ENCODE assay signal across 9 mouse cellular contexts in the genomic region with DNA sequence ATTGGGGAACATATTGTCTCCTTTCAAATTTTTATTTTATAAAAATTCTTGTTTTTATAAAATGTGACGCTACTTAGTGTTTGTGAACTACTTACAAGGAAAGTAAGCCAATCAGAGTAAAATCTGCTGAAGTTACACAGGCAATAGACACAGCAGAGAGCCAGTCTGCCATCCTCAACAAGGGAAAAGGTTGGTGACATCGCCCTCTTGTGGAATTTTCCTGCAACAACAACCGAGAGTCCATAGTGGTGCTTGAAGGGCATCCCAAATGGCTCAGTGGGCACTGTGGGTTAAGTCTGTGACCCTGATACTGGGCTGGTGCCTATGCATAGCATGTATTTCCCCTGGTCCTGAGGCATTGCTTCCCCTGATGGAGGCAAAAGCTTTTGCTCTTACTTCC. TPM values are rescaled to one million over a fixed set of nuclear protein-coding genes. Genes with fewer than 3 reads are reported as not detected.
DNase-seq lines count a peak whose midpoint lies in the region; TF ChIP-seq lines count a peak whose summit lies in the region.
"Had no signal": no experiment of that assay in that cellular context is flagged by ENCODE, and none has a peak within 500 bp of the region (broad histone marks: within the 10 kb centered on the region; RNA-seq: fewer than 3 reads in every experiment).

No protein-coding gene starts in this region.

- H3K36me3 ChIP-seq in C2C12 (ENCODE audit: control insufficient read depth, insufficient read depth), result no peaks in the 10 kb centered on the region

- H3K4me3 ChIP-seq in C2C12 (ENCODE audit: insufficient read depth, poor library complexity, severe bottlenecking), result no peak overlapping the region
- H3K4me3 ChIP-seq in lung, adult 2 months (replicated peaks; ENCODE audit: extremely low read depth, low read depth, low read length), result no peak overlapping the region

- H3K79me2 ChIP-seq in C2C12 (ENCODE audit: control insufficient read depth, insufficient read depth), result peaks cover 13% of the 10 kb centered on the region

- 2% methylated on average over 3 of the region's 3 CpGs for WGBS in lung, adult 2 months

- H3K4me1 ChIP-seq in lung, adult 2 months (ENCODE audit: control insufficient read depth, insufficient read depth, low read length), result peaks cover 2% of the 10 kb centered on the region; the same call in 1 of the 2 replicates

- DNase-seq in R1 (ENCODE audit: low read depth, low spot score), result peak; percentile 77
- peak; percentile 80 to 88 for DNase-seq in cerebellum, postnatal 36 days
- peak; percentile 83 for DNase-seq in gastrocnemius, postnatal 10 days
- DNase-seq in kidney, postnatal 36 days, result peak; percentile 90 to 92
- peak; percentile 79 for DNase-seq in lung, adult 2 months
- DNase-seq in right cerebral cortex, adult 2 months (ENCODE audit: low spot score in 2 of 2), result peak; percentile 93 to 96
- peak; percentile 49 for DNase-seq in urinary bladder, postnatal 10 days (ENCODE audit: low spot score)

- TF ChIP-seq CTCF in C2C12 (IDR thresholded peaks at IDR 0.05; ENCODE audit: control insufficient read depth, insufficient read depth, insufficient read length), result peak; percentile 84
- TF ChIP-seq CTCF in lung, adult 2 months (IDR thresholded peaks at IDR 0.05; ENCODE audit: insufficient read depth, low read length), result peak; percentile 73

- peaks cover 3% of the 10 kb centered on the region for H3K79me3 ChIP-seq in C2C12 (ENCODE audit: low read depth)

- H3K27me3 ChIP-seq in C2C12 (ENCODE audit: control insufficient read depth, insufficient read depth, insufficient read length), result no peaks in the 10 kb centered on the region

- no peak for TF ChIP-seq POLR2A in lung, adult 2 months (IDR thresholded peaks at IDR 0.05; ENCODE audit: borderline replicate concordance, extremely low read depth, low read depth, low read length)

- no peak overlapping the region for H3ac ChIP-seq in C2C12 (ENCODE audit: control insufficient read depth, insufficient read length, low read depth)

TF ChIP-seq in C2C12, 6 proteins besides CTCF, POLR2A, EP300 and RAD21:
- TF ChIP-seq MYOG (IDR thresholded peaks at IDR 0.05; ENCODE audit: control insufficient read depth, extremely low read depth, insufficient read length) (no peak), USF1 (IDR thresholded peaks at IDR 0.05; ENCODE audit: low read depth) (no peak), MAX (IDR thresholded peaks at IDR 0.05) (no peak), CEBPB (IDR thresholded peaks at IDR 0.05; ENCODE audit: low read depth) (no peak), MYOD1 (IDR thresholded peaks at IDR 0.05; ENCODE audit: control insufficient read depth, insufficient read length, low read depth) (no peak), FOSL1 (IDR thresholded peaks at IDR 0.05; ENCODE audit: insufficient read depth, low read length, poor library complexity, severe bottlenecking) (no peak)

RNA-seq across cellular contexts. Expression of a gene that starts 3.3 kb away (rescaled TPM):
- polyA plus RNA-seq in C2C12 (2012; fragmentation: generic; extraction: Trizol), result 7.1 TPM
- 1 to 10 TPM; 6.6 to 7.1 TPM for total RNA-seq in gastrocnemius, postnatal 10 days (2021)
- 5.0 and 7.5 TPM in 2 replicates for polyA plus RNA-seq in lung, adult 2 months (2012; rRNA removed)

RNA-seq across cellular contexts. Expression of a gene that starts 9.5 kb away (rescaled TPM):
- not detected for polyA plus RNA-seq in C2C12 (2012; fragmentation: generic; extraction: Trizol)
- total RNA-seq in gastrocnemius, postnatal 10 days (2021), result not detected
- polyA plus RNA-seq in lung, adult 2 months (2012; rRNA removed), result not detected in 2 replicates
- polyA plus RNA-seq: macrophage had no signal

RNA-seq across cellular contexts. Expression of a gene that starts 28.5 kb away (rescaled TPM):
- polyA plus RNA-seq in C2C12 (2012; fragmentation: generic; extraction: Trizol), result 44.4 TPM
- total RNA-seq in gastrocnemius, postnatal 10 days (2021), result 10 to 100 TPM; 48.1 to 59.8 TPM
- 21.9 and 27.8 TPM in 2 replicates for polyA plus RNA-seq in lung, adult 2 months (2012; rRNA removed)

RNA-seq across cellular contexts. Expression of a gene that starts 33.9 kb away (rescaled TPM):
- 0.05 TPM for polyA plus RNA-seq in C2C12 (2012; fragmentation: generic; extraction: Trizol)
- total RNA-seq in gastrocnemius, postnatal 10 days (2021), result 10 to 100 TPM in 1 of 2 experiments, 1 to 10 TPM in 1; 7.2 to 11.5 TPM
- 74.0 and 81.4 TPM in 2 replicates for polyA plus RNA-seq in lung, adult 2 months (2012; rRNA removed)
- polyA plus RNA-seq: macrophage had no signal

RNA-seq across cellular contexts. Expression of a gene that starts 40.8 kb away (rescaled TPM):
- polyA plus RNA-seq in C2C12 (2012; fragmentation: generic; extraction: Trizol), result not detected
- total RNA-seq in gastrocnemius, postnatal 10 days (2021), result 10 to 100 TPM in 1 of 2 experiments, 1 to 10 TPM in 1; 8.9 to 10.7 TPM
- polyA plus RNA-seq in lung, adult 2 months (2012; rRNA removed), result 1.3 and 2.0 TPM in 2 replicates
- polyA plus RNA-seq: macrophage had no signal
